Mouse (Mus musculus) erythroblast, embryonic 14.5 days (primary cell): ENCODE measurements around the gene Rpl36al.

Experiments used
- GATA1 ChIP-seq: IDR thresholded peaks from 2 replicates; pipeline ENCODE4 v1.6.1; 2012; ENCODE audit warnings: low read length, inconsistent platforms, mixed read lengths
- TAL1 ChIP-seq: IDR thresholded peaks from 3 replicates; pipeline ENCODE4 v1.6.1; 2012; ENCODE audit warnings: low read length, inconsistent platforms, mixed read lengths

- TF ChIP-seq TAL1 (no peak), GATA1 (no peak)
Observed at GRCm38 (mm10) chr12:69229251-69229650, 45.4 kb upstream of the Rpl36al start.
